Mouse (Mus musculus) telencephalon, adult 2 months (tissue): ENCODE measurements around the gene Kazald1.
A peak's percentile ranks its signal among the peaks of the same experiment; 100 is the strongest.

Experiments
- DNase-seq: peaks from one replicate; pipeline ENCODE4 v3.0.0-alpha.2; 2011; ENCODE audit warnings: low read depth, low spot score

Gene Kazald1

DNA sequence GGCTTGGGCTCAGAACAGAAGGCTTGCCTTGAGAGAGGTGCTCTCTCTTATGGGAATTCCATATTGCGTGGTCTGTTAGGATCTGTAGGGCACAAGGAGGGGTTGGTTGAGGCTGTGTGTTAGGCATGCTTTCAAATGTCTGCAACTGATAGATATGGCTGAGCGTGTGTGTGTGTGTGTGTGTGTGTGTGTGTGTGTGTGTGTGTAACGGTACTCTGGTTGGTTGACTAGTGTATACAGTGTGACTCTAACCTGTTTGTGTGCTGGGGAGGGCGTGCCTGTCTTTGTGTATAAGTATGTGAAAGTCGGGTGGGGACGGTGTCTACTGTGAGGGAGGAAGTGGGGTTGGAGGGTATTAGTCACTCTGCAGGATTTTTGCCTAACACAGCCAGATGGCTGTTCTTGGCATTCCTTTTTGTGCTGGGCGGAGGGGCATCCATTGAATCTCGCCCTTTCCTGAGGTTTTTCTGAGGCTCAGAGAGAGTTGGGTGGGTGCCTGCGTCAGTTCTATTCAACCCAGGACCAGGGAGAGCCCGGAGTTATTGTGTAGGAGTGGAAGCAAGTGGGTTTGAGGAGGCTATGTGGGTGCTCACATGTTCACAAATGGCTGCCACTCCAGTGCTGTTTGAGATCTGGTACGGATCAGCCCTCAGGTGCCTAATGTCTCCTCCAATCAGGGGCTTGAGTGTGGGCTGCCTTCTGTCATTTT is 27.0 kb upstream of the Kazald1 start:
- DNase-seq: peak; percentile 95

GRCm38 (mm10) chr19:45048644-45049365 is 26.2 kb upstream of the Kazald1 start:
- DNase-seq: no peak

GRCm38 (mm10) chr19:45049523-45049922 is 25.5 kb upstream of the Kazald1 start:
- no peak for DNase-seq

DNA sequence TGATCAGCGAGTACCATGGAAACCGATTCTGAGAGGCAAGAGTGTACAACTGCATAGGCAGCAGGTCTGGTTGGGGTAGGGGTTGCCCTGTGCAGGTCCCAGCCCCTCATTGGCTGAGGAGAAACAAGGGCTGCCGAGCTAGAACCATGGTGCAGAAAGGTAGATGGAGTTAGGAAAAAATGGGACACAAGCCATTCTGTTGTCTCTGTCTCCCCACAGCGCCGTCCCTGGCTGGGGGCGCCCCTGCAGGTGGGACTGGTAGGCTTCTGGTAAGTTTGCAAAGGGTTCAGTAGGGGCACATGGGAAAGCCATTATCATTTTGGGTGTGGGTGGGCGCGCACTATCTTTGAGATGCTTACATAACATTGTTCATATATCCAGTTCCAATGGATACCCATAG is 21.6 kb upstream of the Kazald1 start:
- no peak for DNase-seq

DNA sequence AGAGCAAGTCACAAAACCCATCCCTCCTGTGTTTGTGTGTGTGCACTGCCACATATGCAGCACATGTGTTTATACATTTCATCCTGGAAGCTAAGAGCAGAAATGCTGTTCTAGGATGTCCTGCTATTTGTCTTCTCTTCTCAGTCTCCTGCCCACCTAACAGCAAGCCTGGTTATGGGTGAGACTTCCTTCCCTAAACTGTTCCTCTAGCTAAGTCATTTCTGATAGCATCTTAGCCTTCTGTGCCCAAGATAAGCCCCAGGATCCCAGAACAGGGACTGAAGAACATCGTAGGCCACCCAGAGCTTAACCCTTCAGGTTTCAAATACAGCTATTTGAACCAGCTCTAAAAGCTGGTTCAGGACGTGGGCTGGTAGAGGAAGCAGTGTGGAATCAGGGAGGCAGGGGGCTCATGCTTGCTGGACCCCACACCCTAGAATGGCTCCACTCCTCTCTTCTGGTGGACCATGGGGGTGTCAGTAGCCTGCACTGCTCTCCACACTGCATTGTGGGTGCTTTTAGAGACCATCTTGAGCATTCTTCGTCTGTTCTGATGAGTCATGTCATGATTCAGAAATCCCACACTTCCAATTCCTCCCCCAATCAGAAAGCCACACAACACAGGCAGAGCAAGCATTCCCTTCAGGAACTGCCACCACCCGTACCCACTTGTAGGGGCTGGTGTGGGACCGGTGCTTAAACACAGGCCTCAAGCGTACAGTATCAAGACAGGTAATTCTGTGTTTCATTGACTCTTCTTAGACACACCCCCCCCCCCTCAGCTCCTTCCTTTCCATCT is 19.9 kb upstream of the Kazald1 start:
- DNase-seq: peak; percentile 81

DNA sequence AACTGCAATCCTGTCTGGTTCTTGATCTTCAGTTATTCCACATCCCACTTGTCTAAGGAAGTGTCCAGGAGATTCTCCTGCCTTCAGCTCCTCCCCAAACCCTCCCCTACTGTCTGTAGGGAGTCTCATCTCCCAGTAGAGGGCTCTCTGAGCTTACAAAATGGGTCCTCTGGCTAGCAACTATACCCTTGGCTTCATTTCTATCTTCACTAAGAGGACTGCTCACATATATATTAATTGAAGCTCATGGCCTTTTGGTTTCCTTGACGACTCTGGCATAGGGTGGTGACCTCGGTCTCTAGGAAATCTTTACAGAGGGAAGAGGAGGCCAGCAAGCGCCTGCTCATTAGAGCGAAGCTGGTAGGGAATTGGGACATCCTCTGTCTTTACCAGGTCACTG is 18.7 kb upstream of the Kazald1 start:
- no peak for DNase-seq

DNA sequence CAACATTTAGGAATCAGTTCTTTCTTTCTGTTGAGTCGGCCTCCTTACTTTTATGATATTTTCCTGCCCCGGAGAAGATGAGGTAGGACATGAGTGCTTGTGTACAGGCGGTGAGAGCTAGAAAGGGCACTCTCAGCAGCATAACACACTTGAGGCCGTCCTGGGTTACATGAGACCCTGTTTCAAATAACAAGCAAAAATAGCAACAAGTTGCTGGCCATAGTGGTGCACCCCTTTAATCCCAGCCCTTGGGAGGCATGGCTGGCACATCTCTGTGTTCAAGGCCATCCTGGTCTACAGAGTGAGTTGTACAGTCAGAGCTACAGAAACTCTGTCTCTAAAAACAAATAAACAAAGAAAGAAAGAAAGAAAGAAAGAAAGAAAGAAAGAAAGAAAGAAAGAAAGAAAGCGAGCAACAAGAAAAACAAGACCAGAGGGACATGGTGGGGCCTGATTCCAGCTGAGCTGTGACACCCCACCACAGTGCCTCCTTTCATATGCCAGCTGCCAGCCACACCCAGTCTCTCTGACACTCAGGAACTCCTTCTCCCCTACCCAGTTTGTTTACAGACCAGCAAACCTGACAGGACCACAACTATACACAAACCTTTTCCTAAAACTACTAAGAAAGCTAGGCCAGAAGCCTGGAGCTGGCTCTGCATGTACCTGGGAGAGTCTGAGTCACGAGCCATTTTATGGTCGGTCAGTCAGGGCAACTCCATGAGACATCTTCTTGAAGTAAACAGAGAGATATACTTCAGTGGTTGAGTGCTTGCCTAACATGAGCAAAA is 17.9 kb upstream of the Kazald1 start:
- DNase-seq: no peak

- no peak for DNase-seq
These were observed 17.3 kb upstream of the Kazald1 start for GRCm38 (mm10) chr19:45057724-45058112.

- DNase-seq: peak; percentile 97
These were observed 16.8 kb upstream of the Kazald1 start for GRCm38 (mm10) chr19:45058113-45058839.

DNA sequence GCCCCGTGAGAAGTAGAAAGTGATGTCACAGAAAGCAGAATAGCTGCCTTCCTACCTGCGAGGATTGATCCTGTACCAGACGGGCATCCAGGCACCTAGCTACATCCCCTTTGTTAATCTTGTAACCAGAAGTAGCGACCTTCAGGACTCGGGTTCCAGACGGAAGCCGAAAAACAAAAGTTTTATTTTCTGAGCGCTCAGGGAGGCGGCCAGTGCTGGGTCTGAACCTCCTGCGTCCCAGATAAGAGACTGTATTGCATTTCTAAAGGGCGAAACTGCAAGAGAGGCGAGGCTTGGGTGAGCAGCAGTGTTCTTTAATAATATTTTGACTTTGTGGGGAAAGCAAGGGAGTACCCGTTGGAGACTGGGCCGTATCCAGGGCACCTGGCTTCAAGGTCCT is 16.2 kb upstream of the Kazald1 start:
- DNase-seq: no peak

- DNase-seq: no peak
These were observed 11.3 kb upstream of the Kazald1 start for GRCm38 (mm10) chr19:45063565-45064292.

DNA sequence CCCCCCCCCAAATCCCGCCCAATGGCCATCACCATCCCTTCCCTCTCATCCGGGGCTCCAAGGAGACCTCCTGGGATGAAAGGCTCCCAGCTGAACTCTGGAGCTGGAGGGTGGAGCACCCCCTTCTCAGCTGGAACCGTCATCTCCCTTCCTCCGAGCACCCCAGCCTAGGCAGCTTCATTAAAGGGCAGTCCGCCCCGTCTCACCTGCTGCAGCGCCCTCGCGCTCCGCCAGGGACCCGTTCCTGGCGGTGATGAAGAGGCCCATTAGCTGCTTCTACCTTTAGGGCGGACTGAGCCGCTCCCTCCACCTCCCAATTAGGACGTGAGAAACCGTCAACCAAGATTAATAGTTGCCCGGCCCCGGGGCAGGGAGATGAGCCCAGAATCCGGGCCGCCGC is 9.8 kb upstream of the Kazald1 start:
- DNase-seq: no peak

DNA sequence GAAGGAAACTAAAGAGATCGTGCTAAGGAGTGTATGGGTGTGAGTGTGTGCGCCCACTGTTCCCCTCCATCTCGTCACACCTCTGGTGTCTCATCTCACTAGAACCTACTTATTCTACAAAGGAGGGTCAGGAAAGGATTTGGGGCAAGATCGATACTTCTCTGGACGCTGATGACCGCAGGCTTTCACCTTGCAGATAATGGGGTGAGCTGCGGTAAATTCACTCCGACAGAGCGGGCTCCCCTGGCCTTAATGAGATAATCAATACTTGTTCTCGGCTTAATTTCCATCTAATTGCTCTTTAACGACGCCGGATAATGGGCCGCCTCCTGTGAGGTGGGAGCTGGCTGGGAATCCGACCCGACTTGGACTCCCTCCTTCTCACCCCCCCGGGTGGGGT is 7.9 kb upstream of the Kazald1 start:
- no peak for DNase-seq

GRCm38 (mm10) chr19:45067758-45068510 is 7.1 kb upstream of the Kazald1 start:
- DNase-seq: no peak

GRCm38 (mm10) chr19:45073871-45074542 is 1.0 kb upstream of the Kazald1 start:
- no peak for DNase-seq

DNA sequence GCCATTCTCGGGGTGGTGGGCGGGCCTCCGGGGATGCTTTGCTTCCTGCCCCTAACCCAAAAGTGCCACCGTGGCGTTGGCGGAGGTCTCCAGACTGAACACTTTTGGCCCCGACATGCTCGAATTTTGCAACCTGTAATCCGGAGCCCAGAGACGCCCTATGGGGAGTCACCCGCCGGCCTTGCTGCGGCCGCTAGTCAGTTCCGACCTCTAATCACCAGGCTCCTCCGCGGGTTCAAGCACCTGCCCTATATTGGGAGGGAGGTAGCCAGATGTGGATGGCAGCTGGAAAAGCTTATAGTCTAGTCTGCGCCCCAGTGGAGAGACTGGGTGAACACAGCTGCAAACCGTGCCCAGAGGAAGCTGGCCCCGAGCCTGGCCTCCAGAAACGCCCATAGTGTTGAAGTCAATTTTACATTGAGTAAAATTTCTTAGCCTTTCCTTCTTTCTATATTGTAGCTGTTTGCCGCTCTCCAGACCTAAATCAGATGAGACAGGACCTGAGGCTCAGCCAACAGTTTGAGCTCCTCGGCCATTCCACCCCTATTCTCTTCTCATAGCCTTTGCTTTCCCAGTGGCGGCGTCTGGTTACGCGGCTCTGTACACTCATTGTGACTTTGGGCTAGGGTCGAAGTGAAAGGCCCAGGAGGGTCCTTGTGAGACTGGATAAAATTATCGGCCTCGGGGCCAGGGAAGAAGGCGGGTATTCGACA is 438 bp downstream of the Kazald1 start:
- no peak for DNase-seq

DNA sequence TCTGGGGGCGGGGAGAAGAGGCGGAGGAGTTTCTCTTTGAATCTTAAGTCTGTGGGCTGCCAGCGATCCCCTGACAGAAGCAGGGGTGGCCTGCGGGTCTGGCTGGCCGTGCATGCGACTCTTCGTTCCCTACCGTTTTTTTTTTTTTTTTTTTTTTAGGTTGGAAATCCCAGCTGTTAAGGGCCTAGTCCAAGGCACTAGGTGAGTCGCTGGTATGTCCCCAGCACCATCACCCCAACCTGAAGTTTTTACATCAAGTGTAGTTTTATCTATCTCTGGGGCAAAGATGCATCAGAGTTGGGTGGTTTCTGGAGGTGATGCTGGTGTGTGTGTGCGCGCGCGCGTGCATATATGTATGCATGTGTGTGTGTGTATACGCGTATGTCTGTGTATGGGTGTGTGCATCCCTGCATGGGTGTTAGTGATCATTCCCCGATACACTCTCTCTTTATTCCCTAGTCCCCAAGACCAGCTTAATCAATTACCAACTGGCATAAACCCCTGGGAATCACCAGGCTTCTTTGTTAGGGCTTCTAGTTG is 1.1 kb downstream of the Kazald1 start:
- DNase-seq: no peak
